8 mouse cellular contexts compared by ENCODE assay signal in genomic region chr5:3928690-3929046, GRCm38 (mm10). TPM values are rescaled to one million over a fixed set of nuclear protein-coding genes. Genes with fewer than 3 reads are reported as not detected.
A peak's percentile ranks its signal among the peaks of the same experiment; 100 is the strongest.
DNase-seq lines count a peak whose midpoint lies in the region; ATAC-seq lines count a peak whose summit lies in the region.

No protein-coding gene starts in this region.

- H3K27me3 ChIP-seq in limb, embryonic 12.5 days: no peaks in the 10 kb centered on the region
- no peaks in the 10 kb centered on the region for H3K27me3 ChIP-seq in midbrain, embryonic 12.5 days
- no peaks in the 10 kb centered on the region for H3K27me3 ChIP-seq in splenic B cell, adult 2 months (ENCODE audit: control insufficient read depth, insufficient read depth, low read length, poor library complexity, severe bottlenecking)

- H3K36me3 ChIP-seq in limb, embryonic 12.5 days: no peaks in the 10 kb centered on the region
- peaks cover 5% of the 10 kb centered on the region for H3K36me3 ChIP-seq in midbrain, embryonic 12.5 days
- H3K36me3 ChIP-seq in splenic B cell, adult 2 months (ENCODE audit: control insufficient read depth, insufficient read depth, low read length, poor library complexity, severe bottlenecking): no peaks in the 10 kb centered on the region

- H3K9me3 ChIP-seq in limb, embryonic 12.5 days: no peaks in the 10 kb centered on the region
- H3K9me3 ChIP-seq in midbrain, embryonic 12.5 days: no peaks in the 10 kb centered on the region

- peak; percentile 44 to 49 for ATAC-seq in hematopoietic stem cell, adult 5-6 weeks (replicated peaks in 1 of 2; ENCODE audit: insufficient read depth in 1 of 2, low FRiP score in 2 of 2, low TSS enrichment in 1 of 2, low read depth in 1 of 2, poor library complexity in 2 of 2, severe bottlenecking in 2 of 2)
- ATAC-seq in limb, embryonic 12.5 days (ENCODE audit: insufficient number of reproducible peaks, insufficient read depth, low FRiP score, low TSS enrichment, low read depth): peak; percentile 34; the same call in 1 of the 2 replicates
- peak; percentile 52 for ATAC-seq in midbrain, embryonic 12.5 days (ENCODE audit: low FRiP score, low read depth)

- intact Hi-C loops in left cerebral cortex, postnatal 36 days (cut with DNase I): loop anchor here (5.0 kb wide), 1 partner anchor 36 kb away; the partner anchor contains the start of gene Mterf1a

- WGBS in limb, embryonic 12.5 days: 1% methylated on average over 12 of the region's 12 CpGs
- 0% methylated on average over 11 of the region's 12 CpGs for WGBS in midbrain, embryonic 12.5 days

- H3K4me2 ChIP-seq in limb, embryonic 12.5 days: peak overlapping the region; percentile 73
- H3K4me2 ChIP-seq in midbrain, embryonic 12.5 days (replicated peaks): peak overlapping the region; percentile 62

- DNase-seq in left cerebral cortex, postnatal 36 days (ENCODE audit: low spot score in 2 of 2): peak; percentile 17 to 18
- DNase-seq in left cerebral cortex, adult 9 months (ENCODE audit: low spot score in 2 of 2): no peak
- peak; percentile 12 for DNase-seq in c-Kit-positive CD71-negative TER-119-negative erythroid progenitor cells, embryonic 14.5 days (ENCODE audit: low read depth)
- DNase-seq in fibroblast of lung, adult 2 months (ENCODE audit: low read depth): peak; percentile 8
- DNase-seq in splenic B cell, adult 2 months (ENCODE audit: low read depth, low spot score): peak; percentile 35

- H3K4me3 ChIP-seq in limb, embryonic 12.5 days (replicated peaks): peak overlapping the region; percentile 87
- peak overlapping the region; percentile 97 for H3K4me3 ChIP-seq in midbrain, embryonic 12.5 days

- peaks cover 21% of the 10 kb centered on the region for H3K4me1 ChIP-seq in limb, embryonic 12.5 days (replicated peaks)
- H3K4me1 ChIP-seq in midbrain, embryonic 12.5 days: peaks cover 25% of the 10 kb centered on the region

- H3K9ac ChIP-seq in limb, embryonic 12.5 days (replicated peaks): peak overlapping the region; percentile 98
- peak overlapping the region; percentile 100 for H3K9ac ChIP-seq in midbrain, embryonic 12.5 days (replicated peaks)

- peak overlapping the region; percentile 95 for H3K27ac ChIP-seq in limb, embryonic 12.5 days
- H3K27ac ChIP-seq in midbrain, embryonic 12.5 days (replicated peaks): peak overlapping the region; percentile 97

RNA-seq across cellular contexts. Expression of gene Akap9, which starts 0.8 kb away (rescaled TPM):
- 10 to 100 TPM; 65.8 to 87.2 TPM for total RNA-seq in left cerebral cortex, postnatal 36 days (2021)
- total RNA-seq in hematopoietic stem cell, adult 5-6 weeks (2017): 92.8 and 116 TPM in 2 replicates
- 154 and 185 TPM in 2 replicates for polyA plus RNA-seq in limb, embryonic 12.5 days (2016; fragmentation: Nextera tagmentation; extraction: Ambion mirVana)
- polyA plus RNA-seq in midbrain, embryonic 12.5 days (2016; fragmentation: Nextera tagmentation; extraction: Ambion mirVana): 296 and 316 TPM in 2 replicates

RNA-seq across cellular contexts. Expression of gene Mterf1a, which starts 34.9 kb away (rescaled TPM):
- 10 to 100 TPM in 1 of 2 experiments, 1 to 10 TPM in 1; 5.9 to 10.4 TPM for total RNA-seq in left cerebral cortex, postnatal 36 days (2021)
- total RNA-seq in hematopoietic stem cell, adult 5-6 weeks (2017): 11.8 and 12.5 TPM in 2 replicates
- 9.4 and 9.6 TPM in 2 replicates for polyA plus RNA-seq in limb, embryonic 12.5 days (2016; fragmentation: Nextera tagmentation; extraction: Ambion mirVana)
- 9.8 and 10.9 TPM in 2 replicates for polyA plus RNA-seq in midbrain, embryonic 12.5 days (2016; fragmentation: Nextera tagmentation; extraction: Ambion mirVana)

Comparison
In these comparisons a context has a peak if more than half of its experiments do, and no peak if none do; other contexts are left out.
1. DNase-seq: peak in left cerebral cortex, postnatal 36 days (2 of 2), c-Kit-positive CD71-negative TER-119-negative erythroid progenitor cells, embryonic 14.5 days (single experiment), fibroblast of lung, adult 2 months (single experiment) and splenic B cell, adult 2 months (single experiment); none in left cerebral cortex, adult 9 months (0 of 2).
2. Peak in every context shown above with its lines, with median percentiles within 50 percentile points of each other: ATAC-seq.